Mouse (Mus musculus) left cerebral cortex, postnatal 36 days (tissue): ENCODE measurements around the gene Polr1d. TPM values are rescaled to one million over a fixed set of nuclear protein-coding genes. Genes with fewer than 3 reads are reported as not detected.

Source experiments
- DNase-seq, 2 experiments: peaks; one replicate each; pipeline ENCODE4 v3.0.0; 2021 to 2022; ENCODE audit warnings: low spot score in 2 of 2, mixed read lengths in 1 of 2
- intact Hi-C: fragments of 180-260 bp; cut with DNase I; formaldehyde crosslinking; loops from one replicate; pipeline ENCODE4 v1.15.1; 2025
- total RNA-seq, 2 experiments: library from RNA; stranded (reverse); gene quantifications; 2 replicates each; pipeline ENCODE4 v1.2.3; 2021

Polr1d gene
- 10 to 100 TPM; 61.3 to 78.1 TPM for total RNA-seq

GRCm38 (mm10) chr5:147076799-147077165, at the start of gene Polr1d:
TSS of gene Polr1d (plus strand) at chr5:147077050.
- no peak for DNase-seq
- intact Hi-C loops: loop anchor here (2.0 to 5.0 kb wide), 3 partner anchors 40 to 129 kb away; partner anchors contain the start of gene Gtf3a

- no peak for DNase-seq
- intact Hi-C loops: no loop called here
Measured at GRCm38 (mm10) chr5:147031281-147031680, 45.6 kb upstream of the Polr1d start.

- intact Hi-C loops: no loop called here
- no peak for DNase-seq
Measured at GRCm38 (mm10) chr5:147033155-147033554, 43.7 kb upstream of the Polr1d start.

GRCm38 (mm10) chr5:147034283-147034682, 42.6 kb upstream of the Polr1d start:
- DNase-seq: no peak
- intact Hi-C loops: no loop called here

GRCm38 (mm10) chr5:147035301-147035700, 41.5 kb upstream of the Polr1d start:
- intact Hi-C loops: no loop called here
- DNase-seq: no peak

GRCm38 (mm10) chr5:147036028-147036427, 40.8 kb upstream of the Polr1d start:
- intact Hi-C loops: loop anchor here (2.0 kb wide), 1 partner anchor 41 kb away; the partner anchor contains the start of genes Lnx2 and Polr1d
- DNase-seq: no peak

GRCm38 (mm10) chr5:147036661-147037060, 40.2 kb upstream of the Polr1d start:
- no peak for DNase-seq
- intact Hi-C loops: loop anchor here (2.0 kb wide), 1 partner anchor 40 kb away; the partner anchor contains the start of genes Lnx2 and Polr1d

GRCm38 (mm10) chr5:147037601-147038000, 39.2 kb upstream of the Polr1d start:
- intact Hi-C loops: loop anchor here (2.0 kb wide), 1 partner anchor 39 kb away; the partner anchor contains the start of genes Lnx2 and Polr1d
- no peak for DNase-seq

GRCm38 (mm10) chr5:147039394-147039793, 37.5 kb upstream of the Polr1d start:
- no peak for DNase-seq
- intact Hi-C loops: no loop called here

- intact Hi-C loops: no loop called here
- no peak for DNase-seq
Measured at GRCm38 (mm10) chr5:147041965-147042937, 34.6 kb upstream of the Polr1d start.

- DNase-seq: peak in 1 of 2 experiments; percentile 52
- intact Hi-C loops: no loop called here
Measured at GRCm38 (mm10) chr5:147043240-147043844, 33.5 kb upstream of the Polr1d start.

GRCm38 (mm10) chr5:147045311-147045710, 31.5 kb upstream of the Polr1d start:
- intact Hi-C loops: no loop called here
- no peak for DNase-seq

GRCm38 (mm10) chr5:147045929-147046328, 30.9 kb upstream of the Polr1d start:
- no peak for DNase-seq
- intact Hi-C loops: no loop called here

- no peak for DNase-seq
- intact Hi-C loops: no loop called here
Measured at GRCm38 (mm10) chr5:147049544-147050209, 27.2 kb upstream of the Polr1d start.

GRCm38 (mm10) chr5:147050816-147051499, 25.9 kb upstream of the Polr1d start:
- intact Hi-C loops: no loop called here
- no peak for DNase-seq

- intact Hi-C loops: no loop called here
- no peak for DNase-seq
Measured at GRCm38 (mm10) chr5:147051500-147052308, 25.1 kb upstream of the Polr1d start.

GRCm38 (mm10) chr5:147052309-147052558, 24.6 kb upstream of the Polr1d start:
- DNase-seq: no peak
- intact Hi-C loops: no loop called here

GRCm38 (mm10) chr5:147053071-147053470, 23.8 kb upstream of the Polr1d start:
- DNase-seq: no peak
- intact Hi-C loops: no loop called here

GRCm38 (mm10) chr5:147053481-147053880, 23.4 kb upstream of the Polr1d start:
- intact Hi-C loops: no loop called here
- no peak for DNase-seq
